In genomic region chr7:51914132-51914531, GRCm38 (mm10) we compare ENCODE assay signal across 21 mouse cellular contexts. TPM values are rescaled to one million over a fixed set of nuclear protein-coding genes. Genes with fewer than 3 reads are reported as not detected.
A peak's percentile ranks its signal among the peaks of the same experiment; 100 is the strongest.
DNase-seq lines count a peak whose midpoint lies in the region; ATAC-seq and TF ChIP-seq lines count a peak whose summit lies in the region.
"Had no signal": no experiment of that assay in that cellular context is flagged by ENCODE, and none has a peak within 500 bp of the region (broad histone marks: within the 10 kb centered on the region; RNA-seq: fewer than 3 reads in every experiment).

No protein-coding gene starts in this region.

- TF ChIP-seq POLR2A in embryonic fibroblast, embryonic 13.5 days (IDR thresholded peaks at IDR 0.05; ENCODE audit: low read depth, low read length) = no peak

- no peaks in the 10 kb centered on the region for H3K9me3 ChIP-seq in intestine, embryonic 15.5 days
- H3K9me3 ChIP-seq in intestine, postnatal 0 days (ENCODE audit: control insufficient read depth) = no peaks in the 10 kb centered on the region
- no peaks in the 10 kb centered on the region for H3K9me3 ChIP-seq in limb, embryonic 15.5 days
- H3K9me3 ChIP-seq: hindbrain, embryonic 13.5 days; midbrain, embryonic 15.5 days; neural tube, embryonic 15.5 days had no signal

- intact Hi-C loops in gastrocnemius, adult 2 months (cut with DNase I) = no loop called here
- intact Hi-C loops in gastrocnemius, postnatal 36 days (cut with DNase I) = no loop called here

- no peaks in the 10 kb centered on the region for H3K36me3 ChIP-seq in intestine, embryonic 15.5 days
- H3K36me3 ChIP-seq in intestine, postnatal 0 days (ENCODE audit: control insufficient read depth, insufficient read depth) = no peaks in the 10 kb centered on the region
- no peaks in the 10 kb centered on the region for H3K36me3 ChIP-seq in limb, embryonic 15.5 days
- H3K36me3 ChIP-seq: hindbrain, embryonic 13.5 days; midbrain, embryonic 15.5 days; neural tube, embryonic 15.5 days had no signal

- H3K27ac ChIP-seq in gastrocnemius, adult 2 months = peak overlapping the region; percentile 39
- no peak overlapping the region for H3K27ac ChIP-seq in intestine, embryonic 15.5 days
- H3K27ac ChIP-seq in intestine, postnatal 0 days (ENCODE audit: low read depth, low read length) = no peak overlapping the region
- H3K27ac ChIP-seq in embryonic fibroblast, embryonic 13.5 days (ENCODE audit: insufficient read depth, low read length) = peak overlapping the region; percentile 99
- peak overlapping the region; percentile 88 for H3K27ac ChIP-seq in limb, embryonic 15.5 days
- H3K27ac ChIP-seq: hindbrain, embryonic 13.5 days; kidney, postnatal 0 days; macrophage; midbrain, embryonic 15.5 days; neural tube, embryonic 15.5 days had no signal

- 0 out of 2 replicates have a peak, but pooled peaks have one; percentile 49 for ATAC-seq in intestine, embryonic 15.5 days
- no peak for ATAC-seq in intestine, postnatal 0 days
- peak; percentile 68; the same call in 1 of the 2 replicates for ATAC-seq in limb, embryonic 15.5 days (ENCODE audit: insufficient number of reproducible peaks, low FRiP score, low TSS enrichment, low read depth)
- ATAC-seq: liver, postnatal 0 days; midbrain, embryonic 15.5 days had no signal

- DNase-seq in gastrocnemius, adult 2 months = no peak
- DNase-seq in gastrocnemius, postnatal 36 days = no peak
- DNase-seq in c-Kit-positive CD71-positive TER-119-positive erythroid progenitor cells, embryonic 14.5 days (ENCODE audit: low spot score) = no peak
- DNase-seq in MN1 (ENCODE audit: low spot score) = no peak
- DNase-seq: adrenal gland, adult 2 months; B cell, adult 2 months; cerebellum, postnatal 10 days; gastrocnemius, postnatal 10 days; liver, postnatal 0 days; right cerebral cortex, adult 18-20 months; spleen, adult 18-20 months; thymus, postnatal 36 days had no signal

- H3K4me3 ChIP-seq in gastrocnemius, adult 2 months = no peak overlapping the region
- no peak overlapping the region for H3K4me3 ChIP-seq in intestine, embryonic 15.5 days (replicated peaks)
- H3K4me3 ChIP-seq in intestine, postnatal 0 days (ENCODE audit: low read depth, low read length) = no peak overlapping the region
- no peak overlapping the region for H3K4me3 ChIP-seq in embryonic fibroblast, embryonic 13.5 days (ENCODE audit: insufficient read depth, low read length)
- no peak overlapping the region for H3K4me3 ChIP-seq in limb, embryonic 15.5 days
- H3K4me3 ChIP-seq: hindbrain, embryonic 13.5 days; midbrain, embryonic 15.5 days; neural tube, embryonic 15.5 days had no signal

- H3K4me2 ChIP-seq in intestine, embryonic 15.5 days (replicated peaks) = no peak overlapping the region
- no peak overlapping the region for H3K4me2 ChIP-seq in intestine, postnatal 0 days (replicated peaks; ENCODE audit: low read depth)
- no peak overlapping the region for H3K4me2 ChIP-seq in limb, embryonic 15.5 days
- H3K4me2 ChIP-seq: hindbrain, embryonic 13.5 days; midbrain, embryonic 15.5 days; neural tube, embryonic 15.5 days had no signal

- 0 out of 2 replicates have a peak, but pooled peaks cover 3% of the 10 kb centered on the region for H3K4me1 ChIP-seq in intestine, embryonic 15.5 days (replicated peaks)
- peaks cover 11% of the 10 kb centered on the region for H3K4me1 ChIP-seq in intestine, postnatal 0 days (replicated peaks; ENCODE audit: control insufficient read depth, insufficient read depth, low read length)
- peaks cover 26% of the 10 kb centered on the region for H3K4me1 ChIP-seq in embryonic fibroblast, embryonic 13.5 days (ENCODE audit: control insufficient read depth, insufficient read depth, low read length)
- peaks cover 27% of the 10 kb centered on the region for H3K4me1 ChIP-seq in limb, embryonic 15.5 days
- H3K4me1 ChIP-seq: hindbrain, embryonic 13.5 days; midbrain, embryonic 15.5 days; neural tube, embryonic 15.5 days had no signal

- 55% methylated on average over 2 of the region's 2 CpGs for WGBS in intestine, embryonic 15.5 days
- WGBS in intestine, postnatal 0 days = 52% methylated on average over 2 of the region's 2 CpGs
- WGBS in limb, embryonic 15.5 days = 20% methylated on average over 2 of the region's 2 CpGs

- H3K9ac ChIP-seq in intestine, embryonic 15.5 days = no peak overlapping the region
- H3K9ac ChIP-seq in intestine, postnatal 0 days (ENCODE audit: low read depth, low read length) = no peak overlapping the region
- no peak overlapping the region for H3K9ac ChIP-seq in limb, embryonic 15.5 days
- H3K9ac ChIP-seq: hindbrain, embryonic 13.5 days; liver, postnatal 0 days; midbrain, embryonic 15.5 days; neural tube, embryonic 15.5 days had no signal

- no peaks in the 10 kb centered on the region for H3K27me3 ChIP-seq in intestine, embryonic 15.5 days (replicated peaks)
- no peaks in the 10 kb centered on the region for H3K27me3 ChIP-seq in intestine, postnatal 0 days (replicated peaks; ENCODE audit: control insufficient read depth, insufficient read depth, low read length)
- H3K27me3 ChIP-seq in limb, embryonic 15.5 days = no peaks in the 10 kb centered on the region
- H3K27me3 ChIP-seq: hindbrain, embryonic 13.5 days; midbrain, embryonic 15.5 days; neural tube, embryonic 15.5 days had no signal

- TF ChIP-seq CTCF in gastrocnemius, adult 2 months (IDR thresholded peaks at IDR 0.05) = no peak
- TF ChIP-seq CTCF in intestine, postnatal 0 days (IDR thresholded peaks at IDR 0.05; ENCODE audit: low read depth) = no peak
- TF ChIP-seq CTCF in embryonic fibroblast, embryonic 13.5 days (IDR thresholded peaks at IDR 0.05; ENCODE audit: borderline replicate concordance, insufficient read depth, low read length) = no peak

RNA-seq across cellular contexts. Expression of gene Fancf, which starts 52.1 kb away (rescaled TPM):
- 1 to 10 TPM; 1.5 TPM for total RNA-seq in gastrocnemius, adult 2 months (2021)
- 1 to 10 TPM; 1.3 to 1.5 TPM for total RNA-seq in gastrocnemius, postnatal 36 days (2021)
- polyA plus RNA-seq in intestine, embryonic 15.5 days (2015; fragmentation: Nextera tagmentation; extraction: Ambion mirVana) = 9.9 and 11.2 TPM in 2 replicates
- polyA plus RNA-seq in intestine, postnatal 0 days (2015; fragmentation: Nextera tagmentation; extraction: Ambion mirVana) = 5.9 and 6.0 TPM in 2 replicates
- 11.5 and 15.9 TPM in 2 replicates for polyA plus RNA-seq in embryonic fibroblast, embryonic 13.5 days (2011; ENCODE audit: insufficient read length, low read depth, missing spikeins)
- polyA plus RNA-seq in limb, embryonic 15.5 days (2015; fragmentation: Nextera tagmentation; extraction: Ambion mirVana) = 10.0 and 15.3 TPM in 2 replicates

RNA-seq across cellular contexts. Expression of gene Gas2, which starts 52.3 kb away (rescaled TPM):
- total RNA-seq in gastrocnemius, adult 2 months (2021) = 1 to 10 TPM; 2.1 to 4.2 TPM
- total RNA-seq in gastrocnemius, postnatal 36 days (2021) = 1 to 10 TPM; 2.6 to 3.0 TPM
- polyA plus RNA-seq in intestine, embryonic 15.5 days (2015; fragmentation: Nextera tagmentation; extraction: Ambion mirVana) = 12.0 and 13.8 TPM in 2 replicates
- polyA plus RNA-seq in intestine, postnatal 0 days (2015; fragmentation: Nextera tagmentation; extraction: Ambion mirVana) = 5.3 and 6.3 TPM in 2 replicates
- polyA plus RNA-seq in embryonic fibroblast, embryonic 13.5 days (2011; ENCODE audit: insufficient read length, low read depth, missing spikeins) = 63.1 and 139 TPM in 2 replicates
- 156 and 208 TPM in 2 replicates for polyA plus RNA-seq in limb, embryonic 15.5 days (2015; fragmentation: Nextera tagmentation; extraction: Ambion mirVana)

Comparison
In these comparisons a context has a peak if more than half of its experiments do, and no peak if none do; other contexts are left out.
1. H3K27ac ChIP-seq: peak in gastrocnemius, adult 2 months (single experiment), embryonic fibroblast, embryonic 13.5 days (single experiment) and limb, embryonic 15.5 days (single experiment); none in intestine, embryonic 15.5 days (single experiment) and intestine, postnatal 0 days (single experiment).